Mouse (Mus musculus): ENCODE data around the gene Oxct2b.
A peak's percentile ranks its signal among the peaks of the same experiment; 100 is the strongest.
"Not testable (repeated sequence)": the region's sequence is repeated elsewhere in the genome, so short reads cannot be mapped to it uniquely, and the experiment has no call there.

Gene Oxct2b

DNA sequence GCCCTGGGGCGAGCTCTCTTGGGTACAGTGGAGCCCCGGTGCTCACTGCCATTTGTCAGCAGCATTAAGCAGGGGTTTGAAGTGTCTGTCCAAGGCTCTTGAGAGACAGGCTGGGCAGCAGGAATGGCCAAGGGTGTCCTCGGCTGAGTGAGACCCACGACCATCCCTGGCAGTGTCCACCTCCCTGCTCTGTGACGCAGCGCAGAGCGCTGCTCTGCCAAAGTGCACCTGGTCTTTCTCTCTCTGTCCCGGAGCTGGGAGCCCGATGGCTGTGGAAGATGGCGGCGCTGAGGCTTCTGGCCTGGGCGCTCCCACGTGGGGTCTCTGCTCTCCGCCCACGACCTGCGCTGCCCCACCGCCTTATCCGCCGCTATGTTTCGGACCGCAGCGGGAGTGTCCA, at the start of gene Oxct2b:
Gene Oxct2b (plus strand): TSS at position 256 of the 400 bp plus-strand sequence.
- DNase-seq: no peak

DNA sequence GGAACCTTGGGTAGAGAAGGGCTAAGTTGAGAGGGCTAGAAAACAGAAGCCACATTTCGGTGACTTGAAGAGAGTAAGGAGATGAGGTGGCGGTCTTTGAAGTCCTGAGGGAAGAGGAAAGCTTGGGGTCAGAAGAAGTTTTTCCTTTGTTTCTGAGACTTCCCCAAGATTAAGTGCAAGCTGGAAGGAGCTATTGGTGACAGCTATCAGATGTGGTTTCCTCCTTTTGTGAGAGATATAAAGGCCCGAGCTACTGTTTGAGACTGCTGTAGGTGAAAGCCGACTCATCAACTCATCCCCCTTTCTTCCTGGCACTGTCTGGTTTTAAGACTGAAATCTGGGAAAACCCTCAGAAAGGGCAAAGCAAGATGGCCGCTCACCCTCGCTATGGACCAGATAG, 47.4 kb upstream of the Oxct2b start:
- DNase-seq: no peak

DNA sequence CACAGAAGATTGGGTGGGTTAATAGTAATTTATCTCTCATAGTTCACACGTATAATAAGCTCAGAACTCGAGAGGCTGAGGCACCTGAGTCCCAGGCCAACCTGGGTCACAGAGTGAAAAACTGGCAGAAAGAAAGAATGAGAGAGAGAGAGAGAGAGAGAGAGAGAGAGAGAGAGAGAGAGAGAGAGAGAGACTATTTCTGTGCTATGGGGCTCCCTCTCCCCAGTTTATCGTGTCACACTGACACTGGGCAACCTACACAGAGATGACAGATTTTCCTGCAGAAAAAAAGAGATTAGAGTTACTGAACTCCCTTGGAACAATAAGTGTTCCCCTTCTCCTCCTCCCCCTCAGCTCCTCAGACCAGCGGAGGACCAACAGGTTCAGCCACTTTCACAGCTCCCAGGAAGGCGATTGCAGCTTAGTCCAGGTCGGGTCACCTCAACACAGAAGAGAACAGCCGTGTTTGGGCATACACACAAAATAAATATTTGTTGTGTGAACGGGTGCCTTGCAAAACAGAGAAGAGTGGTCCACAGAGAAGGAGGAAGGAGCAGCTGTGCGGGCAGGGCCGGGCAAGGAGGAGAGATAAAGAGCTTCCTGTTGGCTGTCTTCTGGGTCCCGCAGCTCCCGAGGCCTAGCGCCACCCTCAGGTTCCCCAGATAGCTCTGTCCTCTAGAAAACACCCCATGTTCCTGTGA, 44.6 kb upstream of the Oxct2b start:
- DNase-seq: no peak

DNA sequence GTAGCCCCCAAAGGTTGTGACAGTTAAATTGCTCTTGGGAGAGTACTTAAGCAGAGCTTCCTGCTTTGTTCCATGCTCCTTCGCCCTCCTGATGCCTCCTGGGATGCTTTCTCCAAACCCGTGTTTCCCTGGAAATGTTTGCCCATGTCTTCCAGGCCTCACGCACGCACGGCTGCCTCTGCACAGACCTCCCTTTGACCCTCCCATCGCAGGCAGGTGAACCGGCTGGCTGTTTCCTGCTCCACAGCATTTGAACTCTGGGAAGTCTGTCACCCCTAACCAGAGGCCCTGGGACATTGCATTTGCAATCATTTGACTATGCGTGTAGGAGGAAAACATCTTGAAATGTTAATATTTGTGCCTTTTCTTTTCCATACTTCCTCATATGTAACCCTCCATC, 39.1 kb upstream of the Oxct2b start:
- DNase-seq: no peak

DNA sequence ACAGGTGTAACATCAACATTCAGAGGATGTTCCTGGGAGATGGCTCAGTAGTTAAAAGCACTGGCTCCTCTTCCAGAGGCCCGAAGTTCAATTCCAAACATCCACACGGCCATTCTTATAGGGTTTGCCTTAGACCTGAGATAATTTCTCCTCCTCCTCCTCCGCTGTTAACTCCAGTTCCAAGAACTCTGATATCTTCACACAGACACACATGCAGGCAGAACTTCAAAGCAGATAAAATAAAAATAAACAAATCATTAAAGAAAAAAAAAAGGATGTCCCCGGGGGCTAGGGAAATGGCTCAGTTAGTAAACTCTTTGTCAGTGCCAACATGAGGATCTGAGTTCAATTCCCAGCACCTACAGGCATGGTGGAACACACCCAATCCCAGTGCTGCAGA, 37.8 kb upstream of the Oxct2b start:
- DNase-seq: no peak

DNA sequence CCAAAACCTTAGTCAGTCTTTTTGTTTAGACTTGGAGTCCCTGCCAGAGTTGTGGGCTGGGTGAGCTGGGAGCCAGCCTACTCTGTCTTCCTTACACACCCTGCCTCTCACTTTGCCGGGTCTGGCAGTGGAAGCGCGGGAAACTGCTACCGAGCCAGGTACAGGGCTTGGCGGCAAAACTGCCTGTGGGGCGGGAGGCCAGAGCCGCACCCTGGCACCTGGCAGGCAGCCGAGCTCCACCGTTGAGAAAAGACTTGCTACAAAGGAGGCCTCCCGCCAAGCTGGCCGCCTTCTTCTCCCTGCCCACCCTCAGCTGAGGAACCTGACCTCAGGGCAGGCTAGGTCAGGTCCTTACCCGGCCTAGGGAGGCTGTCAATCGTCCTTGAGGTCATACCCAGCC, 35.3 kb upstream of the Oxct2b start:
- peak; percentile 35 for DNase-seq

DNA sequence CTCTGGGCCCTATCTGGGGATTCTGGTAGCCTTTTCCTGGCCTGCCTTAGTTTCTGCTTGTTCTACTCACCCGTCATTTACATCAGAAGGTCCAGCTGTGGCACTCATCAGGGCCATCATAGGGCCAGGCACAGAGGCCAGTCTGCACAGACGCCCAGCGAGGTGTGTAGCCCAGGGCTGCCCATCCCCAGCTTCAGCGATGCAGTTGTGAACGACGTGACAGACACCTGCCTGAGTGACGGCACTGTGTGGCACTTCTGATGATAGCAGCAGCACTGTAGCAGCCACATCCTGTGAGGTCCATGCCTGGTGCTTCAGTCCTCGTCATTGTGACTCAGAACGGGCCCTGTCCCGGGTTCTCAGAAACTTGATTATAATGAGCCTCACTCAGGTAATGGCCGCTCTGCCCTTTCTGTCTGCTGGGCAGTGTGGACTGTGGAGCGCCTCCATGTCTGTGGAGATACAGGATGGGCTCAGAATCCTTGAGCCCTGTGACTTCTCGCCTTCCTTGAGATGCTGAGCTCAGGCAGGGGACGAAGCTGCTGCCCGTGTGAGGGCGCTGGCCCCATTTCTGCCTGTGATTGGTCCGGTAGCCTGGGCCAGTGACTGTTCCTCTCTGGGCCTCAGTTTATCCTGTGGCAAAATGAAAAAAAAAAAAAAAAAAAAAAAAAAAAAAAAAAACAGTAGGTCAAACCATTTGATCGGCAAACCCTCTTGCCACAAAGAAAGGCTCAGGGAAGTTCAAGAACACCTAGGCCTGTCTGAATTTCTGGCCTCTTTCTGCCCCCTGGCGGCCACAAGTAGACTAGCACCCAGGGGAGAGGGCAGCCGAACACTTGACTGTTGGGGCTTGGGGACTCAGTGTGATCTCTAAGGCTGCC, 33.5 kb upstream of the Oxct2b start:
- DNase-seq: peak; percentile 50

DNA sequence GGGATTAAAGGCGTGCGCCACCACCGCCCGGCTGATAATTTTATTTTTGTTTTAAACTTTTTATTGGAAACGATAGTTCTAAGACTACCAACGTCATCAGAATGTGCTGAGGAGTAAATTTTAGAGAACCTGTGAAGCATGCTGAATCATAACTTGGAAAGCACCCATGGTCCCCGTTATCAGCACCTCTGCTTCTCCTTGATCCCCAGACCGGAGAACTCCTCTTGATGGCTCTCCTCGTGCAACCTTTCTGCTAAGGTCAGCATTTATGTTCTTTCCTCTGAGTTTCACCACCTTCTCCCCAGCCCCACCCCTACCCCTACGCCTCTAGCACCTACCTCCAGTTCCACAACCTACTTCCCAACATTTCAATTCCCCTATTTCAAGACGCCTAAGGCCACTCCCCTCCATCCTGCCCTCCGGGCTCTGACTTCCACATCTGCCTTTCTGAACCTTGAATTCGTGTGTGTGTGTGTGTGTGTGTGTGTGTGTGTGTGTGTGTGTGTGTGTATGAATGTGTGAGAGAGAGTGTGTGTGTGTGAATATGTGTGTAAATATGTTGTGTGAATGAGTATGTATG, 32.7 kb upstream of the Oxct2b start:
- DNase-seq: no peak

DNA sequence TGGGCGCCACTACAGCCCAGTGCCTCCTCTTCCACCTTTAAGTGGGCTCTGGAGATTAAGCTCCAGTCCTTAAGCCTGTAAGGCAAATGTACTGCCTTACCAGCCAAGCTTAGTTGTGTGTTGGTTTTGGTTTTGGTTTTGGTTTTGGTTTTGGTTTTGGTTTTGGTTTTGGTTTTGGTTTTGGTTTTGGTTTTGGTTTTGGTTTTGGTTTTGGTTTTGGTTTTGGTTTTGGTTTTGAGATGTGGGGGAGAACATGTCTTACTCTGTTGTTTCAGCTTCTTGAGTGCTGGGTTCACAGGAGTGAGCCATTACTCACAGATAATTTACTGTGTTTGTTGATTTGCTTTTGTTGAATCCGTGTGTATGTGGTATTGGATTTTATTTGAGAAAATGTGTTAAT, 30.8 kb upstream of the Oxct2b start:
- DNase-seq: no peak

DNA sequence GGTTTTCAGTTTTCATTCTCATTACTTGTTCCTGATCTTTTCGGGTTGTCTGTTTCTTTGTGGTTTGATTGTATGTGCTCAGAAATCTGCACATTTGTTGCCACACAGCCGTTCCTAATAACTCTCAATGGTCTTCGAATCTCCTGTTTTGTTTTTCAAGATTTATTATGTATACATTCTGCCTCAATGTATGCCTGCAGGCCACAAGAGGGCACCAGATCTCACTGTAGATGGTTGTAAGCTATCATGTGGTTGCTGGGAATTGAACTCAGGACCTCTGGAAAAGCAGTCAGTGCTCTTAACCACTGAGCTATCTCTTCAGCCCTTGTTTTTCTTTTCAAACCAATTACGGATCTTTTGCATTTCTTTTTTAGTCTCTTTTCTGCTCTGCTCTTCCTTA, 29.7 kb upstream of the Oxct2b start:
- DNase-seq: no peak

DNA sequence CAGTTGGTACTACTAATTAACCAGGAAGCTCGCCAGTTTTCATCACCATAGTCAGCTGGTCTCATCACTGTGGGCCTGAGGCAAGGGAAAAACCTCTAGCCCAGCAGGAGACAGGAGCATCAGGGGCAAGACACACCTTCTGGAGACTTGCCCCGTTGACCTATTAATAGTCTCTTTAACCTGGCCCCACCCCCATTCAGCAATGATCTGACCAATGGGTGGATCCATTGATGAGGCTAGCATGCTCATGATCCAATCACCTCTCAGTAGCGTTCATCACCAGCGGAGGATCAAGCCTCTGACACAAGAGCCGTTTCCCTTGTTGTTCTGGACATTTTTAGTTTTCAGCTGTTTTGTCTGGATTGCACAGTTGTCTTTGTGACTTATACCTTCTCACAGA, 23.4 kb upstream of the Oxct2b start:
- DNase-seq: no peak

DNA sequence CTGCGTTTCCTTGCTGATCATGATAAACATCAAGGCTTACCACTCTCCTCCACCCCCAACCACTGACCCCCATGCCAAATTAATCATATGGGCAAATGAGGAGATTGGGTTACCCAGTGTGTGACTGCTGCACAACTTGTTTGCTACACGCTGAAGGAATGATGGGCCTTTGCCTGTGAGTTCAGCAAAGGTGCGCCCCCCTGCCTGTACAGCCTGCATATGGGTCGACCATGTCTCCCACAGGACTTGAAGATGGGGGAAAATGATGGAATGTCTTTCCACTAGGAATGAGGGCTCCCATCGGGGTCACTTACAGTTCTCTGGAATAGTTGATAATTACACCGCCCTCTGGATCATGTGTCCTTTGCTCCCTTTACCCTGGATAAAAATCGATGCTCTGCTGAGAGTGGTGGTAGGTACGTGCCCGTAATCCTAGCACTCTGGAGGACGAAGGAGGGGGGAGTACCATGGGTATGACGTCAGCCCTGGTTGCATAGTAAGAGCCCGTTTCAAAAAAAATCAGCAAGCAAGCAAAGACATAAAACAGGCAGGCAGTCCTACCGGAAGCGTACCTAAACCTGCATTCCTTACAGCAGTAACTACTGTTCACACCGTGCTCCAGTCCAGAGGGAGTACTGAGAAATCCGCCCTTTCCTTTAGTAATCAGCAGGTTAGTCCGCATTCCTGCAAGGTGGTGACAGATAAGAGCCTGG, 22.8 kb upstream of the Oxct2b start:
- DNase-seq: no peak

DNA sequence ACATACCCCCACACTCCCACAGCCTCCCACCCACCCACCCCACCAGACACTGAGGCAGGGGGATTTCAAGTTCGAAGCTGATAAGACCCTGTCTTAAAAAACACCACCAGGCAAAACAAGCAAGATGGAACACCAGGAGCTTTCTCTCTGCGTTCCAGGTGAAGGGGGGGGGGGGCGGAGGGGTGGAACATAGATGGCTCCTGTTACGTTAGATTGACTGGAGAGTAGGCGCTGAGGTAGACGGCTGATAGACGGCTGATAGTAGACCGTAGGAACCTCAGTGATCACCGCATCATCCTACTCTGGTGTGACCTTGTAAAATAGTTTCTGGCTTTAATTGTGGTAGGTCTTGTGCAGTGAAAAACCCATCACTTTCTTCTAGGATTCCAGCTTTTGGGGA, 22.2 kb upstream of the Oxct2b start:
- no peak for DNase-seq

DNA sequence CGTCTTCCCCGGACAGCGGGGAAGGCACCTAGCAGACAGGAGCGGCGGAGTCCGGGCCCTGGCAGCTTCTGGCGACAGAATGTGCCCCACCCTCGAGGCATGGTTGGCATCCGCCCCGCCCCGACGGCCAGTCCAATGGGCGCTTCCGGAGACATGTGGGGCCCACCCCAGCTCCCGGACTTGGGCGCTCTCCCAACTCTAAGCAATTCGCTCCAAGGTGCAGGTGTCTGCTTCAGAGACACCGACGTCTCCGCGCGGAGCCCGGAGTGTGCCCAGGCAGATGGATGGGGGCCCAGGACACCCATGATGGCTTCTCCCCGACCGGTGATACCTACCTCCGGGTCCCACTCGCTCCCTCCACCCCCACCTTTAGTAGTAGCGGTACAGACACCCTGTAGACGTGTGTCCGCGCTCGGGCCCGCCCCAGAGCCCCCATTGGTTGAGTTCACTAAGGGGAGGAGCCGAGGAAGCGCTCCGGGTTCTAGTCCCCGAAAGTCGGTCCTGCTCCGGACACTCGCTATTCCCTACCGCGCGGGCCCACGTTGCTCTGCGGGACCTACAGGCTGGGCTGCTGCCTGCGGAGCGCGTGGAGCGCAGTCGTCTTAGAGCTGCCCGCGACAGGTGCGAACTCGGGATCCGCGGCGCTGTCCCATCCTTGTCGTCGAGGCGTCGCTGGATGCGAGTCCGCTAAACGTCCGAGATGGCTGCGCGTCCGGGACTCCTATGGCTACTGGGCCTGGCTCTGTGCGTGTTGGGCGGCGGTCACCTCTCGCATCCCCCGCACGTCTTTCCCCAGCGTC, 11.2 kb upstream of the Oxct2b start, which contains the start of gene Bmp8b:
Gene Bmp8b (plus strand): TSS at position 515 of the 800 bp plus-strand sequence.
- no peak for DNase-seq

DNA sequence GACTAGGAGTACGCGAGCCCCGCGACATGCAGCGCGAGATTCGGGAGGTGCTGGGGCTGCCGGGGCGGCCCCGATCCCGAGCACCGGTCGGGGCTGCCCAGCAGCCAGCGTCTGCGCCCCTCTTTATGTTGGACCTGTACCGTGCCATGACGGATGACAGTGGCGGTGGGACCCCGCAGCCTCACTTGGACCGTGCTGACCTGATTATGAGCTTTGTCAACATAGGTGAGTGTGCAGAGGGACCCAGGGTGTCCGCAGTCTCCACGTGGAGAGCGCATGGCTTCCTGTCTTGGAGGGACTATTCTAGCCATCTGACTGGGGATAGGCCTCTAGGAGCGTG, 10.6 kb upstream of the Oxct2b start:
- no peak for DNase-seq

DNA sequence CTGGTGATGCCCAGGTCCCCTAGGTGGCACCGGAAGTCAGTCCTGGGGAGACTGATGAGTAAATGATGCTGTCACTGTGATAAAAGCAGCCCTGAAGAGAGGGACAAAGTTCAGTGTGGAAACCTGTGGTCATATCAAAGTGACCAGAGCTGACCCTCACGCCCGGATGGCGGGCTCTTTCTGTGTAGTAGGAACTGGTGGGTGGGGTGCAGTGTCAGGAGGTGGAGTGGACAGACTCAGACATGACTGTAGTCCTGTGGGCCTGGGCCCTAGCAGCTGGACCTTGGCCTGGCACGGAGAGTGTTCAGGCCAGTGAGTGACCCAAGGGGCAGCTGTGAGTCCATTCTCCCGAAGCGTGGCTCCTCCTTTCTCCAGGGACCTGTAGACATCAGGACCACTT, 10.1 kb upstream of the Oxct2b start:
- DNase-seq: not testable (repeated sequence)

DNA sequence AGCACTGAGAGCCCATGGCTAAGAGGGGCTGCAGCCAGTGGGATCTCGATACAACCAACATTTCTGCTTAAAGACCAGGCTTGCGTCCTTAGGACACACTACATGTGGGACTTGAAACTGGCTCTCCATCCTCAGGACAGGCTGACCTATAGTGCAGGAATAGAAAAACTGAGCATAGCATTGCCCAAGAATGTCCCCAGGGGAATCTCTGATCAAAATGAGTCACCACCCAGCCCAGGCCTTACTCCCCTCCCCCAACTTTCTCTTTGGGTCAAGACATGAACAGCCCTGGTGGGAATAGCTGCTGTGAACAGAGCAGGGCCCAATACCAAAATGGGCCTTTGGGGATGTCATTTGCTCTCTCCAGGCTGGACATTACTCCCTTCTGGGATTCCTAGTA, 9.2 kb upstream of the Oxct2b start:
- DNase-seq: no peak

DNA sequence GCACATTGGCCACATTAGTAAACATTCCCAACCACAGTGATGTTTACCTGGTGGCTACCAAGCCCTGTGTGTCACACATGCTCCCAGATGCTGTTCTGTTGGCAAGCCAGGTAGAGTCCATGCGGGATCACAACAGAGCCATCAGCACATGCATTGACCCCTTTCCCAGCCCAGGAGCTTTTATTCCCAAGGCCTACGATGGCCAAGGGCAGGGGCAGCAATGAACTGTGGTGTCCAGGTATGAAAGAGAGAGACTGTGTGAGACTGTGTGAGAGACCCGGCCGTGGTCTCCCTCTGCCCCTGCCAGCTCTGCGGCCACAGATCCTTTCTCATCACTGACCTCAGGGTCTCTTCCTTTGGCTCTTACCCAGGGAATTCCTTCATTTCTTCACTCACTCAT, 8.0 kb upstream of the Oxct2b start:
- no peak for DNase-seq

DNA sequence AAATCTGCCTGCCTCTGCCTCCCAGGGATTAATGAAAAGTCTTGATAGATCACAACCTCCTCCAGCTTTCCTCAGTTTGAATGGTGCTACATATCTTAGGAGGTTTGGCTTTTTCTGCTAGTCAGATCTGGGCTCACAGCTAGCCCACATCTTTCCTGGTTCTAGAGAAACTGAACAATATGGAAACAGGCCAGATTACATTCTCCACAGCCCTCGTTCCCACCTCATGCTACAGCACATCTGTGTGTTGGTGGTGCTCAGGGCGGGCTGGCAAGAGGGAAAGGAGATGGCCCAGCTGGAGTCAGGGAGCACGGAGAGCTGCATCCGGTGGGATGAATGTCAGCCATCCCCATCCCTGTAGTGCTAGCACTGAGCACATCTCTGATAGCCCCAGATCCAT, 5.3 kb upstream of the Oxct2b start:
- DNase-seq: no peak

DNA sequence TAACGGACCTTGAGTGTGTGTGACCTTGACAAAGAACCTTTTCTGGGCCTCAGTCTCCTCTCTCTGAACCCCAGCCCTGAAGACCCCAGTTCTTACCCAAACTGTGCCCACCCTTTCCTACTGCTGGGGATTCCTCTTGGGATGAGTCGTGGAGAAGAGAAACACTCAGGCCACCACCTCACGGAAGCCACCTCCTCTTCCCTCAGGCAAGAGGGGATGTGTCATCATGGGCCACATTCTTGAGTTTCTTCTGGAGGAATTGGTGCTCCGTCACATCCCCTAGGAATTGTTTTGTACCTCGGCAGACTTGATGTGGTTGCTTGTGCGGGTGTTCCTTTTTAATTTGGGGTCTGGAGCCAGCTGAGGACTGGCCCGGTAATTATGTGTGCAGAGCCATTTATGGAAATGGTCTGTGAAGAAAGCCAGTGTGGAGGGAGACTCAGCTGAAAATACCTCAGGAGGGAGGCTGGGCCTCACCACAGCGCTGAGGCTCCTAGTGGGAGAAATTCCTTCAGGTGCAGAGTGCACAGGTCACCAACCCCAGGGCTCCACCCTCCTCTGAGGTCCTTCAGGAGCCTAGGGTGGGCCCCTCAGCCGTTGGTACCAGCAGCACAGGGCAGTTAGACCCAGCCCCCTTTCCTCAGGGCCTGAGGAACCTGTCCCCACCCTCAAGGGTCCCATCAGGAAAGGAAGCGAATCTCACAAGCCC, 4.6 kb upstream of the Oxct2b start:
- not testable (repeated sequence) for DNase-seq

DNA sequence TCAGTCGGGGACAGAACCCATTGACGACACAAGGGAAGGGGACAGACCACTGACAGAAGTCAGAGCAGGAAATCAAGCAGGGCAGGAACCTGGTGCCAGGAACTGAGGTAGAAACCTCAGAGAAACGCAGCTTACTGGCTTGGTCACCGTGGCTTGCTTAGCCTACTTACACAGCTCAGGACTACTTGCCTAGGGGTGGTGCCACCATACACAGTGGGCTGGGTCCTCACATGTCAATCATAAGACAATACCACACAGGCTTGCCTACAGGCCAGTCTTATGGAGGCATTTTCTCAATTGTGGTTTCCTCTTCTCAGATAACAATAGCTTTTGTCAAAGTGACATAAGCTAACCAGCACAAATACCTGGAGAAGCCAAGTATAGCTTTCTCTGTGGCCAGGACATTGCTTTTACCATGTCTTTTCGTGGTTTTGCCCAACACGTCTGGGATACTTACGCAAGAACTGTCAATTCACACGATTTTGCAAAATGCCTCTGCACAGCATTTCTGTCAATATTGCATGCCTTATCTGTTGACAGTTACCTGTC, 3.8 kb upstream of the Oxct2b start:
- no peak for DNase-seq

DNA sequence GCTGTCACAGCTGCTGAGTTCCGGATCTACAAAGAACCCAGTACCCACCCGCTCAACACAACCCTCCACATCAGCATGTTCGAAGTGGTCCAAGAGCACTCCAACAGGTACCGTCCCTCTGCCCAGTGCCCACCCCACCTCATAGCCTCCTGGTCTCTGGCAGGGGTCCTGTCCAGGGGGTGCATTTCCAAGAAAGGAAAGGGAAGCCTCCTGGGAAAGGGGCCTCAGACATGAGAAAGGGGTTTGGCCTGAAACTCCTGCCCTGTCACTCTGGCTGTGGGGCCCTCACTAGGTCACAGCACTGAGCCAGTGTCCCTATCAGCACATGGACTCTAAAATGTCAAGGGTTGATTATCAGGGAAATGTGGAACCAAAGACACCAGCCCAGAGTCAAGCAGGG, 1.4 kb upstream of the Oxct2b start:
- not testable (repeated sequence) for DNase-seq
